Mouse (Mus musculus) myocyte (in vitro differentiated cells): ENCODE results near the gene Adap1.

ENCODE experiments used
- E2F4 ChIP-seq: IDR thresholded peaks from one replicate; pipeline ENCODE4 v1.6.1; 2011; ENCODE audit warnings: mild to moderate bottlenecking, control low read depth, moderate library complexity; ENCODE audit not compliant: insufficient read depth
- MAX ChIP-seq: IDR thresholded peaks from one replicate; pipeline ENCODE4 v1.6.1; 2011; ENCODE audit warnings: low read depth, mild to moderate bottlenecking, control low read depth
- MYOD1 ChIP-seq, 3 experiments: IDR thresholded peaks; one replicate each; pipeline ENCODE4 v1.6.1; 2011; ENCODE audit warnings: control low read depth in 2 of 3, low read depth in 2 of 3, mild to moderate bottlenecking in 2 of 3, moderate library complexity in 1 of 3; ENCODE audit not compliant: insufficient read length in 2 of 3, control insufficient read depth in 1 of 3
- MYOG ChIP-seq, 3 experiments: IDR thresholded peaks; one replicate each; pipeline ENCODE4 v1.6.1; 2011; ENCODE audit warnings: control low read depth in 2 of 3, low read depth in 2 of 3, mild to moderate bottlenecking in 2 of 3; ENCODE audit not compliant: insufficient read length in 2 of 3, control insufficient read depth in 1 of 3, insufficient read depth in 1 of 3
- POLR2A ChIP-seq: IDR thresholded peaks from one replicate; pipeline ENCODE4 v1.6.1; 2011; ENCODE audit warnings: low read depth, mild to moderate bottlenecking, control low read depth, moderate library complexity; ENCODE audit not compliant: insufficient read length
- POLR2AphosphoS2 ChIP-seq: IDR thresholded peaks from one replicate; pipeline ENCODE4 v1.6.1; 2011; ENCODE audit warnings: low read depth, control low read depth; ENCODE audit not compliant: insufficient read length
- REST ChIP-seq: IDR thresholded peaks from one replicate; pipeline ENCODE4 v1.6.1; 2011; ENCODE audit warnings: mild to moderate bottlenecking, control low read depth, moderate library complexity; ENCODE audit not compliant: insufficient read depth, insufficient read length
- SRF ChIP-seq: IDR thresholded peaks from one replicate; pipeline ENCODE4 v1.6.1; 2011; ENCODE audit warnings: low read depth; ENCODE audit not compliant: control insufficient read depth, insufficient read length
- USF1 ChIP-seq: IDR thresholded peaks from one replicate; pipeline ENCODE4 v1.6.1; 2011; ENCODE audit warnings: low read depth, mild to moderate bottlenecking, control low read depth, moderate library complexity

- TF ChIP-seq POLR2A (no peak), USF1 (no peak), POLR2AphosphoS2 (no peak), MYOD1 (IDR thresholded peaks at IDR 0.05; ENCODE audit: control insufficient read depth in 1 of 3, insufficient read length in 2 of 3, low read depth in 2 of 3) (no peak), SRF (no peak), E2F4 (no peak), MYOG (IDR thresholded peaks at IDR 0.05; ENCODE audit: control insufficient read depth in 1 of 3, insufficient read depth in 1 of 3, insufficient read length in 2 of 3, low read depth in 2 of 3) (no peak), REST (no peak), MAX (no peak)
These were observed 18.7 kb upstream of the Adap1 start for GRCm38 (mm10) chr5:139344021-139344686.
